Mouse (Mus musculus) large intestine, adult 2 months (tissue): ENCODE data around the gene Cyb5r3. TPM values are rescaled to one million over a fixed set of nuclear protein-coding genes. Genes with fewer than 3 reads are reported as not detected.
"Not testable (repeated sequence)": the region's sequence is repeated elsewhere in the genome, so short reads cannot be mapped to it uniquely, and the experiment has no call there.

Experiments used
- DNase-seq: peaks from one replicate; pipeline ENCODE4 v3.0.0-alpha.2; 2012; ENCODE audit warnings: low read depth, low spot score
- whole genome bisulfite sequencing: fragments of 180-500 bp; shearing (Covaris S2); methylation state at CpG from one replicate; pipeline ENCODE4 v1.1.7; 2018; 5-methylcytosine and 5-hydroxymethylcytosine counted together
- polyA plus RNA-seq: library from polyadenylated mRNA; depleted of rRNA; stranded (reverse); fragments of >200 nt; gene quantifications from 2 replicates; pipeline ENCODE4 v1.2.3, GENCODE M21; 2012

Gene Cyb5r3
- polyA plus RNA-seq, 1 experiment = 101 TPM

- no peak for DNase-seq
- 55% methylated on average over 11 of the region's 11 CpGs for WGBS
Observed at GRCm38 (mm10) chr15:83156929-83157666, 15.3 kb downstream of the Cyb5r3 start.

GRCm38 (mm10) chr15:83155672-83156419, 16.5 kb downstream of the Cyb5r3 start:
- DNase-seq = no peak
- 69% methylated on average over 6 of the region's 6 CpGs for WGBS

GRCm38 (mm10) chr15:83154309-83154708, 18.1 kb downstream of the Cyb5r3 start:
- DNase-seq = no peak
- WGBS = 94% methylated on average over 7 of the region's 7 CpGs

- 76% methylated on average over 4 of the region's 4 CpGs for WGBS
- no peak for DNase-seq
Observed at GRCm38 (mm10) chr15:83150694-83151093, 21.7 kb downstream of the Cyb5r3 start.

GRCm38 (mm10) chr15:83150073-83150442, 22.3 kb downstream of the Cyb5r3 start:
- no peak for DNase-seq
- 19% methylated on average over 3 of the region's 3 CpGs for WGBS

GRCm38 (mm10) chr15:83149196-83150072, 23.0 kb downstream of the Cyb5r3 start, which contains the start of gene Poldip3:
Poldip3 (minus strand) TSS chr15:83149384.
- peak; percentile 93 for DNase-seq
- WGBS = under 1% methylated on average over 56 of the region's 56 CpGs

- 1% methylated on average over 38 of the region's 41 CpGs for WGBS
- DNase-seq = no peak
Observed at GRCm38 (mm10) chr15:83148801-83149195, 23.6 kb downstream of the Cyb5r3 start.

DNA sequence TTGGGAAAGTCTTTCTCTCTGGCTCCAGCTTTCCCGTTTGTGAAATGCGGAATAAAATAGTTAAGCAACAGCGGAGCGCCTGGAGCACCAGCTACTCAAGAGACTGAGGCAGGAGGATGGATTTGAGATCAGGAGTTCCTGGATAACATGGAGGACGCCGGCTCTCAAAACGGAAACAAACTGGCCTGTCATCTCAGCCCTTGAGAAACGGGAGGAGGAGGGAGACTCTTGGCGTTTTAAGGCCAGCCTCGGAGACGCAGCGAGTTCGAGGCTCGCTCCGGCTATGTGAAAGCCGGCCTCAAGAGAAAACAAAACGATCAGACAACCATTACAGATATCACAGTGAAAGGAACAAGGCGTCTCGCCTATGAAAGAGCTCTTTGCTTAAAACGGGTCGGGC, 24.0 kb downstream of the Cyb5r3 start:
- DNase-seq = no peak
- WGBS = 2% methylated on average over 21 of the region's 21 CpGs

GRCm38 (mm10) chr15:83145541-83145940, 26.9 kb downstream of the Cyb5r3 start:
- no peak for DNase-seq
- 59% methylated on average over 6 of the region's 6 CpGs for WGBS

DNA sequence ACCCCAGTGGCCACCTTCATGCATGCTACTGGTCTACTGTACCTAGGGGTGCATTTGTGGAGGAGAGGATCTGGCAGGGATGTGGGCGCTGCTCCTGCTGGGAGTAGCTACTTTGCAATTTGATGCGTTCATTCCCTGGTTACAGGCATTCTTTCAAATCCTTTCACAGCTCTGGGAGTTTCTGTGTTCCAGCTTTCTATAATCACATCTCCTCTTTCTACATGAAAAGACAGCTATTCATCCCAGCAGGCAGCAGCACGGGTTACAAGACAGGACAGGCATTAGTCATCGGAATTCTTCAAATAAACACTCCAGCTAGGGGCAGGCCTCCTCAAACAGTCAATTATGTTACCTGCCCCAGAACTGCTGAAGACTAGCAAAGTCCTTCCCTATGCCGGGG, 29.5 kb downstream of the Cyb5r3 start:
- no peak for DNase-seq
- WGBS = 35% methylated on average over 5 of the region's 5 CpGs

- no peak for DNase-seq
- 79% methylated on average over 2 of the region's 2 CpGs for WGBS
Observed at GRCm38 (mm10) chr15:83135654-83136053, 36.7 kb downstream of the Cyb5r3 start.

DNA sequence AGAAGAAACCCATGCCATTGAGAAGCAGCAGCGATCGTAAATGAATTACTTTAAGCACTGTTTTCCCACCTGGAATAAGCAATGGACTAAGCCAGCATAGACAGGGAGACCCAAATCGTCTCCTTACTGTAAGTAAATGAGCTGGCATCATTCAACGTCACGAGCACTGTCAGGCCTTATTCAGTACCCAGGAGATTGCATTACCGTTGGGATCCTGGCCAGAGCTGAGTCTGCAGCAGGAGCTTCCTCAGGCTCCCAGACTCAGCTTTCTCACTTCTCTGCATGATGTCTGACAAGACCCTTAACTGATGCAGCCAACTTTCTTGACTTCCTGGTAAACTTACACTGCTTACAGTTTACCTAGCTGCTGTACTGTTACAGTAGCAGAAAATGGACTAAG, 37.7 kb downstream of the Cyb5r3 start:
- no peak for DNase-seq

GRCm38 (mm10) chr15:83129530-83130231, 42.7 kb downstream of the Cyb5r3 start:
- WGBS = 79% methylated on average over 7 of the region's 7 CpGs
- no peak for DNase-seq

More for the DNA sequence above, 37.7 kb downstream of the Cyb5r3 start:
- whole genome bisulfite sequencing = 85% methylated on average over 6 of the region's 6 CpGs

DNA sequence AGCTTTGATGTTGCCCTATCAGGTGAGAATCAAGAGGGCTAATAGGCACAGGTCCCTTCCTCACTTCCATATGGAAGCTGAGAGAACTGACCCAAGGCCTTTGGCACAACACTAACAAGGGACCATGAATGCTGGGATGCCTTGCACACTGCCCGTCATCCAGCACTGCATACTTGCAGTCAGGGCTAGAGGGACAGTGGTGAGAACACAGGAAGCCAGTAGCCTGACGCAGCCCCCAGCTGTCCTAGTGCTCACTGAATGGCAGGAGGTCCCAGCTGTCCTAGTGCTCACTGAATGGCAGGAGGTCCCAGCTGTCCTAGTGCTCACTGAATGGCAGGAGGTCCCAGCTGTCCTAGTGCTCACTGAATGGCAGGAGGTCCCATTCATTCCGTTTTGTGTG, 45.4 kb downstream of the Cyb5r3 start:
- DNase-seq = not testable (repeated sequence)
- 83% methylated on average over 3 of the region's 3 CpGs for WGBS

- DNase-seq = no peak
- WGBS = 95% methylated on average over 9 of the region's 9 CpGs
Observed at GRCm38 (mm10) chr15:83126582-83126981, 45.8 kb downstream of the Cyb5r3 start.

- 62% methylated on average over 5 of the region's 5 CpGs for WGBS
- no peak for DNase-seq
Observed at GRCm38 (mm10) chr15:83124625-83125024, 47.8 kb downstream of the Cyb5r3 start.

DNA sequence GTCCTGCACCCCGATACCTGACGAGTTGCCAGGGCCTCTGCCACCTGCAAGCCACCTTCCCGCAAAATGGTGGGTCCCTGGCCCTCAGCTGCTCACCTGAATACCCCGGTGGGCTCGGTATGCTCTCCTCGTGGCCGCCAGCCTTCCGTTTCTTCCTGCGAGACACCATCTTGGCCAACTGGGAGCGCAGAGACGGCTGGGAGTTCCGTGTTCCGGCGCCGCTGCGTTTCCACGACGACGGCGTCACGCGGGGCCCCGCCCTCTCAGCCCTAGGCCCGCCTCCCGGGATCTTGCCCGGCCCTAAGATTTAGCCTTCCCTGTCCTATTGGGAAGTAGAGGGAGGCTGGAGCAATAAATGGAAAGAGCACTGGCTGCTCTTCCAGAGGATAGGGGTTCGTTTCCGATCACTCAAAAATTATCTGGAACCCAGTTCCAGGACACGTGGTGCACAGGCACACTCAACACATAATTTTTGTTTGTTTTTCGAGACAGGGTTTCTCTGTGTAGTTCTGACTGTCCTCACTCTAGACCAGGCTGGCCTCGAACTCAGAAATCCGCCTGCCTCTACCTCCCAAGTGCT, 49.7 kb downstream of the Cyb5r3 start, which contains the start of gene Rrp7a:
Rrp7a (minus strand) TSS at position 236 of the 580 bp plus-strand sequence.
- WGBS = 5% methylated on average over 32 of the region's 32 CpGs
- peak; percentile 57 for DNase-seq

- DNase-seq = no peak
- 4% methylated on average over 40 of the region's 43 CpGs for WGBS
Observed at GRCm38 (mm10) chr15:83121709-83122565, 50.5 kb downstream of the Cyb5r3 start.
